Mouse (Mus musculus): Measurements from ENCODE around the gene Mycbp.
"Not testable (repeated sequence)": the region's sequence is repeated elsewhere in the genome, so short reads cannot be mapped to it uniquely, and the experiment has no call there.

Mycbp gene

DNA sequence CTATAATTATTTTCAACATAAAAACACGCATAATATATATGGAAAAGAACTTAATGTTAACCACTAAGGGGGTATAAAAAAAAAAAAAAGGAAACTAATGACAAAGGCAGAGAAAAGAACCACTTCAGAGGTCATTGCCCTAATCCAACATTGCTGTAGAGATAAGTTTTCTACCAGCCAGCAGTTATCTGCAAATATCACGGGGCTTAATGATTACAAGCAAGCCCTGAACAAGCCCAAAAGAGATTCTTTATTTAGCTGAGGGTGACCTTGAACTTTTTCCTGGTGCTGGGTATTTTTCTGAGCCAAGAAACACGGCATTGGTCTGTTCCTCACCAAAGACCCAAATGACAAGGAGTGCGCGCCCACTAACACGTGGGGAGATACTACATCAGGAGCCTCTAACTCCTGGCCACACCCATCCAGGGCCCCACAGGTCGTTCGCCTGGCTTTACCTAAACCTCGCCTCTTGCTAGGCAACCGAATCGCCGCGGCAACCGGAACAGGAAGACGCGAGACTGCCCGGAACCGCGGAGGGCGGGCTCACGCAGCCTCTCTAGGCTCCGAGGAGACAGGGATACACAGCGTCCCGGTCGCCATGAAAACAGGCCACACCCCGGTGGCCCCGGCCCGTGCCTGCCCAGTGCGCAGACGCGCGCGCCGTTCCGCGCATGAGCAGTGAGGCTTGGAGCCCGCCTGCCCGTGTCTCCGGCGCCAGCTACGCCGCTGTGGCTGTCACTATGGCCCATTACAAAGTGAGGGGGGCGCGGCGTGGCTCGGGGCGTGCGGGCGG is at the start of gene Mycbp:
Gene Mycbp (plus strand): TSS at position 500 of the 793 bp plus-strand sequence.
- DNase-seq = peak; percentile 99

DNA sequence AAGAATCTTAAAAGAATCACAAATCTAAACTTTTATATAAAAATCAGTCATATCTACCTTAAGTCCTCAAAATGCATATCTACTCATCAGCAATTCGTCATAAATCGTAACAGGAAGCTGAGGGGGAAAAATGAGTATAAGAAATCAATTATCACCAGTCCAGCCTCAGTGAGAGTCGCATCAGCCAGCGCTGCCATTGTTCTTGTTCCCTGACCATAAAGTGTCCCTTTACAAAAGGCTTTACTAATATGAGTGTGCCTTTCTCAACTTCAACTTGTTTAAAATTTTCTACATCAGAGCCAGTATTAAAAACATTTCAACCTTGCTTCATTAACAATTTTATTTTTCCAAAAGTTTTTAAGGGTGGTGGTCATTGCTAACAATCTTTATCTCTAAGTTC is 47.7 kb upstream of the Mycbp start:
- no peak for DNase-seq

DNA sequence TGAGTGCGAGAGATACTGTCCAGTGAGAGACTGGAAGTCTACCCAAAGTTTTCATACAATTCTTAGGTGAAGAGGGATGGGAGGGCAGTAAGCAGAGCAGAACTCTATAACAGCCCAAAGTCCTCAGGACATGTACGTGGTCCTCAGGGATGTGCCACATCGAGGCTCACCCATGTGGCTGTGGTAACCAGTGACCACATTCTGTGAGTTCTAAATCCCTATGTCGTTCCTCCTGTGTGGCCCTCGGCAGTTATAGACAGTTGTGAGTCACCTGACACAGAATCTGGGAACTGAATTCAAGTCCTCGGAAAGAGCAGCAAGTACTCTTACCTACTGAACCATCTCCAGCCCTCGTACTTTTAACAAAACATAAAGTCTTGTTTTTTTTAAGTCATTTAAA is 46.5 kb upstream of the Mycbp start:
- DNase-seq = no peak

DNA sequence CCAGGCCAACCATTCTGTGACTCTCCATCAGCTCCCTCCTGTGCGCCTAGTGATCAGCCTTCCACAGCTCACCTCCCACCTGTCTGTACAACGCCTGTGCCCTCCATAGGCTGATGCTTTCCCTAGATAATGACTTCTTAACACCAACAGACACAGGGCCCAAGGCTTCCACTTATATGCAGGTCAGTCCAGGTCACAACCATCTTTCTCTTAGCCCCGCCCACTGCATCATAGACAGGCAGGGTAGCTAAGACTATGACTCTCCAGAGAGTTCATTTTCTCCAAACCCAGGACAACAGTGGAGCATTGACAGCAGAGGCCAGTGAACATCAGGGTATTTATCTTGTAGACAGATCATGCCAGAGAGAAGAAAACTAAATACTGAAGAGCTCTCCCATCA is 45.3 kb upstream of the Mycbp start, which contains the start of gene 4933427I04Rik:
Gene 4933427I04Rik (plus strand): TSS at position 301 of the 400 bp plus-strand sequence.
- no peak for DNase-seq

DNA sequence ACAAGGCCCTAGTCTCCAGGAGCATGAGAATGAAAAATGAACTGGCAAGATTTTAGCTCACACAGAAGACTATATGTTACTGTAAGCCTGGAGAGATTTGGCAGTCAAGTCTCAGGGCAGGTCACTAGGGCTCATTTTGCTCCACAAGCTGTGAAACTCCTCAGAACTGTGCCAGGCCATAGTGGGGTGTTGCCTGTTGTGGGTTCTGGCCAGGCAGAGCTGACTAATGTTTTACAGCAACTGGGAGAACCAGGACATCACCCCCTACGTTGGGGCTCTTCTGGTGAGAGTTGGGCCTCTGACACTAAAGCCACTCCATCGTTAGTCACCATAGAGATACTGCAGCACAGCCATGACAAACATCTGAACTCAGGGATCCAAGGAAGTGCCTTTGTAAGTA is 44.8 kb upstream of the Mycbp start:
- DNase-seq = no peak

DNA sequence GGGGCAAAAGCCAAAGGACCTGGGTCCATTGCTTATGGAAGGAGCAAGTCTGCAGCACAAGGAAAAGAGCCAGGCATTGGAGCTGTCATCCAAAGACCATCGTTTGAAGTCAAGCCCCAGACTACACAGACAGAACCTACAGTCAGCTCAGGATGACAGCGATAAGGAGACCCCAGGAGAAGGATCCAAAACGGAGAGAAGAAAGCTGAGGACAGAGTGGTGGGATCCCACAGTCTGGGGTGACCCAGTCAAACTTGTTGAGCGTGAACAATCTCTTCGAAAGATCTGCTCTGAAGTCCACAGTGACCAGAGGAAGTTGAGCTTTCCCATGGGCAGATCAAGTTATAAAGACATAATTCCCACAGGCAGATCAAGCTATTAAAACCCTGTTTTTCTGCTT is 44.0 kb upstream of the Mycbp start:
- DNase-seq = no peak

DNA sequence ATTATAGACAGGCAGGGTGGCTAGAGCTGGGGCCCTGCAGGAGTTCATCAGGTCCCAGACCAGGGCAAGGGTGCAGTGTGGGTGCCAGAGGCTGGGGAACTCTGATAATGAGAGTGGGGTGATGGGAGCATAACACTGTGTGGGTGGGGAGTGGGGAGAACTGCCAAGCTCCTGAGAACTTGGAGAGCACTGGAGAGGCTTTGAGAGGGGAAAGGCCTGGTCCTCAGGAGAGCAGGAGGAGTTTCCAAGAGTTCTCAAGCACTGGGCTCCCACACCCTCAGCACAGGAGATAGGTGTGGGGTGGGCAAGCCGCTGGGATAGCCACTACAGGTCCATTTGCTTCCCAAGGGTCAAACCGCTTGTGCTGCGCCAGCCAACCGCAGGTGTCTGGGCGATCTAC is 10.9 kb upstream of the Mycbp start:
- DNase-seq = no peak

DNA sequence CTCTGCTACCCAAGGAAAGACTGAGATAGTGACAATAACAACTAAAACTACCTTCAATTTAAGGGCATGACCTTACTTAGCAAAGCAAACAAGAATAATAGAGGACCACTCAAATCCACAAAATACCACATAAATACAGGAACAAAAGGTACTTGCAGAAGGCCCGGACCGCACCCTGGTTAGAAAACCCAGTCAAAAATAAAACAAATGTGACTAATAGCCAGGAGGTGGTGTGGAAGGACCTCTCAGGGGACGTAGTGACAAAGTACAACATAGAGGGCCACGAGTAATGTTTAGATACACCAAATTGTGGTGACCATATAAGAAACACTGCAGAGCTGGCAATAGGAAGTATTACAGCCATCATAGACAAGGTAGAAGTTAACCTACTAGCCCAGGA is 10.3 kb upstream of the Mycbp start:
- no peak for DNase-seq

DNA sequence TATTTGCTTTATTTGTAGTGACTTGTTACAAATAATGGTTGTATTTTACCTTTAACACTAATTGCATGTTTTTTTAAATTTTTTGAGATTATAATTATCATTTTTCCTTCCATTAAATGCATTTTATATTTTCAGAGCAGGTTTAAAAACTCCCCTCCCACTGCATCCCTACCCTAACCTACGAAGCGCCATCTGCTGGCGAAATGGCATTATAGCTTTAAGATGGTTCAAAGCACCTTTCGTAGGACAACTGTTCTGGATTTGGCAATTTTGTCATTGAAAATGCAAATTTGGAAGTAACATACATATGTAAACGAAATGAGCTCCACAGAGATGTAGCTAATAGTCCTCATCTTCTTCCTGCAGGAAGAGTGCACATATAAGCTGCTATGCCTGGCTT is 5.9 kb upstream of the Mycbp start:
- no peak for DNase-seq

DNA sequence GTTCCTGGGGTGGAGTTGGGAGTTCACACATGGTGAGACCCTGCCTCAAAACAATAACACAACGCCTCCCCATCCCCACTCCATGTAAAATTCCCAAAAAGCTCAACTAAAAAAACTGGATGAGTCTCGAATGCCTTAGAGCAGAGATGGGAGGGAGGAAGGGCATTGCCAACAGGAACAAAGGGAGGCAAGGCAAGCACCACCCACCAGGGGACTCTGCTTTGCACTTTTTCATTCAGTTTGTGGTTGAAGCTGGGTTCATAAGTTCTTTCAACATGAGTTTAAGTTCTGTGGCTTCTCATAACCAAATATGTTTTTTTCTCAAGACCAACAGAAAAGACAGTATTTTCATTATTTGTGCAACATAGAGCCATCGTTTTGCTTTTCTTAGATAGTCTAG is 1.2 kb upstream of the Mycbp start:
- no peak for DNase-seq

DNA sequence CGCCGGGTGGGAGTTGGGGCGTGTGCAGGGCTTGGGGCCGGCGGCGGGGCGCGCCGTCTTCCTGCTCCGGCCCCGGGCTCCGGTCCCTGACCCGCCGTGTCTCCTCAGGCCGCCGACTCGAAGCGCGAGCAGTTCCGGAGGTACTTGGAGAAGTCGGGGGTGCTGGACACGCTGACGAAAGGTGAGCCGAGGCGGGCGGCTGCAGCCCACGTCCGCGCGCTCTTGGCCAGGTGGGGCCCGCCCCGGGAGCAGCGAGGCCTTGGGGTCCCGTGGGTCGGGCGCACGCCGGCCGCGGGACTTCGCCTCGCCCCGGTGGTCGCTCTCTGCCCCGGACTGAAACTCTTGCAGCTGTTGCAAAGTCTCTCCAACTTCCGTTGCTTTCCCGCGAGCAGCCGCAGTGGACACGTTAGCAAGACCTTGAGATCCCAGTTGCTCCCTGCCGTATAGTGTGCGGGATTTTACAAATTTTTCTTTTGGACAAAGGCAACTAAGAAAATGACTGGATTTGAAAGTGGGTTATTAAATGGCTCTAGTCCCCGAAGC is 565 bp downstream of the Mycbp start:
- DNase-seq = no peak

DNA sequence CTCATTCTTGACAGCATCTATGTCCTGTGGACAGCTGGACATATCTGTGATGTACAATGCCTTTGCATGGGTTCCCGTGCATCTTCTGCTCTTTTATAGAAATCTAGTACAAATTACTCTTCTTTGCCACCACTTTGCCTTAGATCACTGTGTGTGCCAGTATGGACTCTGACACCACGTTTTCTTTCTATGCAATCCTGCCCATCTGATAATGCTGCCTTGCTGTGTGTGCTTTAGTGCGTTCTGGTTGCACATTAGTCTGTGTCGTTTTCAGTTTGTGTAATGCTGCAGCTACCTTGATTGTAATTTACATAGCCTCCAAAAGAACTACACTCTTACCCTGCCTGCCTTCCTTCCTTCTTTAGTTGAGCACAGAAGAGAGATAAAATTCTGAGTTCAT is 6.9 kb downstream of the Mycbp start:
- DNase-seq = no peak

DNA sequence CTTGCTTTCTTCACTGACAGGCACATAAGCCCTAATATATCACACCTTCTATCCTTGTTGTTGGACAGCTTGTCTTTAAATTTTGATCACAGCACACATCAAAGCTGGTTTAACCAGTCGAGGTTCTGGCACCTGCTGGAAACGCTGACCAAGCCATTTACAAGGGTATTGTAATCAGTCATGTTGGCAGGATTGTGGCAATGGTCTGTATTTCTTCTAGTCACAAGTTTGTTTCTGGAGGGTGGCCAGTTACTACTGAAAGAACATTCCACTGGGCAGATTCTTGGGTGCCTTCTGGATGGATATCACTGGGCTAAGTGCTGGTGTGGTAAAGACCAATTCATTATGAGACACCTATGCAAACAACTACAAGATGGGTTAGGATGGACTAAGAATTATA is 7.8 kb downstream of the Mycbp start:
- DNase-seq = no peak

DNA sequence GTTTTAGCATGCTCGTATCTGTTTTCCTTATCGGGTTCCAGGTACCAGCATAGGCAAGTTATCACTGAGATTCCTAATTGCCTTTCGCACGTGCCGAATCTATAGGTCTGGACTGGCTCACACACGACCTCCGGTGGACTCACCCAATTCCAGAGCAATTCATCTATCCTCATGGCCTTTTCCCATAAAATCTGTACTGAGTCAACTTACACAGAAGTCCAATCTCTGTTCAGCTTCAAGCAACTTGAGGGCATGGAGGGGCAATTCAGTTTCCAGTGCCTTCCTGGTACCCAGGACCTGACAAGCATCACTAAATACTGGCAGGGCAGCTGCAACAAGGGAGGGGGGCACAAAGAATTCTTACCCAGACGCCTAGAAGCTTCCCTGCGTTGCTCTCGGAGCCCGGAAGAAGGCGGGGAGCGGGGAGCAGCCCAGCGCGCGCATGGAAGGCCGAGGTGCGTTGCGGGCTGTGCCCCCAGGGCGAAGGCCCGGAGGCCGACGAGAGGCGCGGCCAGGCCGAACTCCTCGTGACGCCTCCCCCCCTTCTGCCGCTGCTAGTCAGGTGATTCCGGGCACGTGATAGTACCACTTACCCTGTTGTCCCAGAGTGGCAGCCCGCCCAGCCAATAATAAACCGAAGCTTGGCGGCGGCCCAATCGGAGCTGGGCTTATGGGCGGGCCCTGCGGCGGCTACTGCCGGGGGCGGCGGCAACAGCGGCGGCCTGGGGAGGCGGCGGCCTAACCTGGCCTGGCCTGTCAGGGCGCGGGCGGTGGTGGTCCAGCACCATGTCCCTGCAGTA is 12.3 kb downstream of the Mycbp start, which contains the start of gene Rragc:
Gene Rragc (plus strand): TSS at position 699 of the 800 bp plus-strand sequence.
- peak; percentile 100 for DNase-seq

DNA sequence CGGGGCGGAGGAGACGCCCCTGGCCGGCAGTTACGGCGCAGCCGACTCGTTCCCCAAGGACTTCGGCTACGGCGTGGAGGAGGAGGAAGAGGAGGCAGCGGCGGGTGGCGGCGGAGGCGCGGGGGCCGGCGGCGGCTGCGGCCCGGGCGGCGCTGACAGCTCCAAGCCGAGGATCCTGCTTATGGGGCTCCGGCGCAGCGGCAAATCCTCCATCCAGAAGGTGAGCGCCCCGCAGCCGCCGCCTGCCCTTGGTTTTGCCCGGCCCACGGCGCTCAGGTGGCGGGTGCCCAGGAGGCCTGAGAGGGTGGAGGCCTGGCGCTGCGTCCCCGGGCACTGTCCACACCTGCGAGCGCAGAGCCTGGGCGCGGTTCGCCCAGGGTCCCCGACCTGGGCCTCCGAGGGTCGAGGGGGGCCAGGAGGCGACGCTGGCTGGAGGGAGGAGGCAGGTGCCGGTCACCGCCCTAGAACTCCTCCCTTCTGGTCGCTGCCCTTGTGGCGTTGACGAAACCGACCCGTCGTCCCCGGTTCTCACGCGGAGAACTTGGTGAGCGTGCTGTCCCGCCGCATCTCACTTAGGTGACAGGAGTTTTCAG is 13.0 kb downstream of the Mycbp start, which contains the start of gene 4930535I16Rik:
Gene 4930535I16Rik (minus strand): TSS at position 475 of the 593 bp plus-strand sequence.
- DNase-seq = no peak

DNA sequence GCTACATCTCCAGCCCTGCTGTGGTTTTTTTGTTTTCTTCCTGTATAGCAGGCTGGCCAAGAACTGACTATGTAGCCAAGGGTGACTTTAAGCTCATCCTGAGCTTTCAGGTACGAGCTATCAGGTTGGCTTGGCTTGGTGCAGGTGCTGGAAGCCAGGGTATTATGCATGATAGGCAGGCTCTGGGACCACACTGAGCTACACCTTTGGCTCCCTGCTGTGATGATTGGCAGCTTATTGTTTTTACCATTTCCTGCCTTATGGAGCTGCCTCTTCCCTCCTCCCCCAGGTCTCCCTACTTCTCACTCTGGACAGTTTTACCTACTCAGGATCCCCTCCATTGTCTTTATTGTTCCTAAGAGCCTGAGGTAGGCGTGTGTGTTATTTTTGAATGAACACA is 14.2 kb downstream of the Mycbp start:
- DNase-seq = peak; percentile 39

DNA sequence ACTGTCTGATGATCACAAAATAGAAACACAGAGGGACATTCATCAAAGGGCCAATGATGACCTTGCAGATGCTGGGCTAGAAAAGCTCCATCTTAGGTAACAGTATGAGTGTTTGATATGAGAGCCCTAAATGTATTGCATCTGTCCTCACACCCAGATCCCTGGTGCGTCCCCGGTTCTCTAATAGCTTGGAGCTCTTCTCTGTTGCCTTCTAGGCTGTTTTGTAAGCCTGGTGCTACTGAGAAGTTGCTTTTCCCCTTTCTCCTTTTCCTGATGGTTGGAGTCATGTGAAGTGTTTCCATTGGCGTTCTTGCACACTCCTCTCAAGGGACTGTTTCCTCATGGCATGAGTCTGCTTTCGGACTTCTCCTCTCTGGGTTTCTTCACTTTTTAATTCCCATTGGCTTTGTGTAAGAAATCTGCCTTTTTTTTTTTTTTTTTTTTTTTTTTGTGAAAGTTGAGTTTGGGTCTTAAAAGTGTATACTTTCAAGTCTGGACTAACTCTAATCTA is 16.5 kb downstream of the Mycbp start:
- no peak for DNase-seq

DNA sequence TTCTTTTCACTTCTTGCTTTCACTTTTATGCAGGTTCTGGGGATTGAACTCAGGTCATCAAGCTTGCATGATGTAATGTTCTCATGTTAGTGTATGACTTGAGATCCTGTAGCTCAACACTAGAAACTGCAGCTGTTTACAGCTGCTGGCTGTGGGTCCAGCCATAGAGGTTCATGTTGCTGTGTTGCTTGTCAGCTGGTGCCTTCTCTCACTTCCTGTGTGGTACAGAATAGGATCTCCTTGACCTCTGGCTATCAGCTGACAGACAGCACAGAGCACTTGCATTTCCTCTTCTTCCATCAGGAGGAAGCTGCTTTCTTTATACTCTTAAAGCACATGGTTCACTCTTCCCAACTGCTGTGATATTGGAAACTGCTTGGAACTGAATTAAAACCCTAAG is 23.3 kb downstream of the Mycbp start:
- no peak for DNase-seq

DNA sequence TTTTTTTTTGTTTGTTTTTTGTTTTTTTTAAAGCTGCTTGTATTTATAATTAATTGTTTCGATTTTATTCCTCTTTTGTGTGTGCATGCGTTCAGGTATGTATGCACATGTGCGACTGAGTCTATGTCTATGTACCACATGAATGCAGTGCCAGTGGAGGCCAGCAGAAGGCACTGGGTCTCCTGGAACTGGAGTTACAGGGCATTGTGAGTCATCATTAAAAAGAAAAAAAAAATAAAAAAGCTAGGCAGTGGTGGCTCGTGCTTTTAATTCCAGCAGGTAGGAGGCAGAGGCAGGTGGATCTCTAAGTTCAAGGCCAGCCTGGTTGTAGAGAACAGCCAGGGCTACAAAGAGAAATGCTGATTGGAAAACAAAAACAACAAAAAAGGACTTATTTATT is 25.4 kb downstream of the Mycbp start:
- no peak for DNase-seq

DNA sequence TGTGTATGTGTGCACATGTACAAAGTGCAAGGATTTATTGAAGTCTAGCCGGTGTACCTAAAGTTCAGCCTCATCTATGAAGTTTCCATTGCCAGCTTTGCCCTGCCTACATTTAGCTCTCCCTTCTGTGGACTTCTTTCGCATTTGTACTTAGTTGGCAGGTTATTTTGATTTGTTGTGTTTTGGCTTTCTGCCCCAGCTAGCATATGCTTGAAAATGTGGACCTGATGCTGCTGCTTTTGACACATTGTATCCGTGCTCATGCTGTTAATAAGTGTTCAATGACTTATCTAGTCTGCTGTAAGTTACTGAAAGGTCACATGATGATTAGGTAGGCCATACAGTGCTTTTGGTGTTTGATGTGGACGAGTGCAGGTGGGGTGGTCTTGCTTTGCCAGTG is 29.7 kb downstream of the Mycbp start:
- peak; percentile 59 for DNase-seq

DNA sequence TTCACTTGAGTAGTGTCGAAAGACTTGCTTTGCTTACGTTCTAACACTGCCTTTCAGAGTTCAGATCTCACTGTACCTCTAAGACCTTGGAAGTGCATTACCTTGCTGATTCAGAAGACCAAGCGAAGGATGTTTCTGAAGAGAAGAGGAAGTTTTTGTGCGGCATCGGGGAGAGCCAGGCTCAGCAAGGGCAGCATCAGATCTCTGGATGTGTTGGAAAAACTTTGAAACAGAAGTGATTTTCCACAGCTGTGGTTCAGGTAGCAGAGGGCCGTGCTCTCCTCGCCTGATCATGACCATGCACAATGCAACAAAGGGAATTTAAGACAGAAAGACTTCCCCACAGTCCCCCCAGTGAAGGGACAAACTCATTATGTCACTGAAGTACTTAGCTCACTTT is 31.4 kb downstream of the Mycbp start:
- no peak for DNase-seq

DNA sequence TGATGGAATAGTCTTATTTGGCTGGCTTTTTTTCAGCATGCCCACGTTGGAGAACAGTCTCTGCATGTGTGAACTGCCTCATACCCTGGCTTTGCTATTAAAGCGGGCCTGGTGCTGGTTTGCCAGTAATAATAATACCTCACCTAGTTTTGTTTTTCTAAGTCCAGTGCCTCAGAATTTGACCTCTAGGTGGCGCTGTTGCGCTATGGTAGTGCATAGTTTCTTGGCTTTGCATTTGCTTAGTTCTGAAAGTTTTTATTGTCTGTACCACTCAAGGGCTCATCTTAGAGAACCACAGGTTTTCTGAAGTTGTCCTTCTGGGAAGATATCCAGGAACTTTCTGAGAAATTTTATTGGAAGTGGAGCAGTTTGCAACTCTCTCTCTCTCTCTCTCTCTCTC is 35.2 kb downstream of the Mycbp start:
- peak; percentile 28 for DNase-seq

DNA sequence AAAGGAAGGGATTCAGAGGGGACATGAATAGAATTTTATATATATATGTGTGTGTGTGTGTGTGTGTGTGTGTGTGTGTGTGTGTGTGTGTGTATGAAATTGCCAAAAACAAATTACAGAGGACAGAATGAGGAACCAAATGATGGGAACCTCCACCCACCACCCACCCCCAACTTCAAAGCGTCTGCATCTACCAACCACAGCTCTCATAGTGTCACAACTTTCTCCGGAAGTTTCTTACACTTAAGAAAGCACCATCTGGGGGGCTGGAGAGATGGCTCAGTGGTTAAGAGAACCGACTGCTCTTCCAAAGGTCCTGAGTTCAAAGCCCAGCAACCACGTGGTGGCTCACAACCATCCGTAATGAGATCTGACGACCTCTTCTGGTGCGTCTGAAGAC is 36.2 kb downstream of the Mycbp start:
- DNase-seq = not testable (repeated sequence)
